Mouse (Mus musculus): ENCODE measurements around the gene Myo1b.

The Myo1b gene

GRCm38 (mm10) chr1:51911331-51911730, 4.5 kb downstream of the Myo1b start:
- Histone ChIP-seq H3K4me1 (replicated peaks; ENCODE audit: low read depth, low read length) (peaks cover 85% of the 10 kb centered on the region), H3K27me3 (ENCODE audit: insufficient read depth, low read length) (peaks cover 5% of the 10 kb centered on the region), H3K4me3 (replicated peaks; ENCODE audit: low read length) (no peak overlapping the region), H3K36me3 (ENCODE audit: insufficient read depth, low read length) (0 out of 2 replicates have a peak, but pooled peaks cover 8% of the 10 kb centered on the region), H3K9me3 (ENCODE audit: low read length) (no peaks in the 10 kb centered on the region)
- TF ChIP-seq CTCF (conservative IDR thresholded peaks at IDR 0.05; ENCODE audit: low read length) (no peak), POU5F1 (IDR thresholded peaks at IDR 0.05; ENCODE audit: borderline replicate concordance, low read length) (no peak), NANOG (IDR thresholded peaks at IDR 0.05; ENCODE audit: borderline replicate concordance, low read length) (no peak)

GRCm38 (mm10) chr1:51909204-51909603, 6.7 kb downstream of the Myo1b start:
- H3K4me3 ChIP-seq (replicated peaks; ENCODE audit: low read length) = no peak overlapping the region
- H3K27me3 ChIP-seq (ENCODE audit: insufficient read depth, low read length) = no peaks in the 10 kb centered on the region
- peaks cover 96% of the 10 kb centered on the region for H3K4me1 ChIP-seq (replicated peaks; ENCODE audit: low read depth, low read length)
- H3K36me3 ChIP-seq (ENCODE audit: insufficient read depth, low read length) = 0 out of 2 replicates have a peak, but pooled peaks cover 8% of the 10 kb centered on the region
- TF ChIP-seq CTCF (conservative IDR thresholded peaks at IDR 0.05; ENCODE audit: low read length) (no peak), POU5F1 (IDR thresholded peaks at IDR 0.05; ENCODE audit: borderline replicate concordance, low read length) (no peak), NANOG (IDR thresholded peaks at IDR 0.05; ENCODE audit: borderline replicate concordance, low read length) (no peak)
- no peaks in the 10 kb centered on the region for H3K9me3 ChIP-seq (ENCODE audit: low read length)

GRCm38 (mm10) chr1:51907821-51908220, 8.1 kb downstream of the Myo1b start:
- H3K4me1 ChIP-seq (replicated peaks; ENCODE audit: low read depth, low read length) = peaks cover 88% of the 10 kb centered on the region
- no peak overlapping the region for H3K4me3 ChIP-seq (replicated peaks; ENCODE audit: low read length)
- 0 out of 2 replicates have a peak, but pooled peaks cover 8% of the 10 kb centered on the region for H3K36me3 ChIP-seq (ENCODE audit: insufficient read depth, low read length)
- H3K27me3 ChIP-seq (ENCODE audit: insufficient read depth, low read length) = no peaks in the 10 kb centered on the region
- no peaks in the 10 kb centered on the region for H3K9me3 ChIP-seq (ENCODE audit: low read length)
- TF ChIP-seq NANOG (IDR thresholded peaks at IDR 0.05; ENCODE audit: borderline replicate concordance, low read length) = no peak
- no peak for TF ChIP-seq POU5F1 (IDR thresholded peaks at IDR 0.05; ENCODE audit: borderline replicate concordance, low read length)
- no peak for TF ChIP-seq CTCF (conservative IDR thresholded peaks at IDR 0.05; ENCODE audit: low read length)

- no peak for TF ChIP-seq CTCF (conservative IDR thresholded peaks at IDR 0.05; ENCODE audit: low read length)
- peak; percentile 77 for TF ChIP-seq NANOG (IDR thresholded peaks at IDR 0.05; ENCODE audit: borderline replicate concordance, low read length)
- no peak for TF ChIP-seq POU5F1 (IDR thresholded peaks at IDR 0.05; ENCODE audit: borderline replicate concordance, low read length)
- Histone ChIP-seq H3K4me3 (replicated peaks; ENCODE audit: low read length) (no peak overlapping the region; the same call in 1 of the 2 replicates), H3K36me3 (ENCODE audit: insufficient read depth, low read length) (0 out of 2 replicates have a peak, but pooled peaks cover 8% of the 10 kb centered on the region), H3K4me1 (replicated peaks; ENCODE audit: low read depth, low read length) (peaks cover 75% of the 10 kb centered on the region), H3K9me3 (ENCODE audit: low read length) (no peaks in the 10 kb centered on the region), H3K27me3 (ENCODE audit: insufficient read depth, low read length) (no peaks in the 10 kb centered on the region)
Measured at GRCm38 (mm10) chr1:51906206-51906906, 9.5 kb downstream of the Myo1b start.

- Histone ChIP-seq H3K27me3 (ENCODE audit: insufficient read depth, low read length) (no peaks in the 10 kb centered on the region), H3K36me3 (ENCODE audit: insufficient read depth, low read length) (no peaks in the 10 kb centered on the region), H3K4me1 (replicated peaks; ENCODE audit: low read depth, low read length) (peaks cover 64% of the 10 kb centered on the region), H3K9me3 (ENCODE audit: low read length) (no peaks in the 10 kb centered on the region), H3K4me3 (replicated peaks; ENCODE audit: low read length) (no peak overlapping the region)
- TF ChIP-seq POU5F1 (IDR thresholded peaks at IDR 0.05; ENCODE audit: borderline replicate concordance, low read length) = no peak
- no peak for TF ChIP-seq CTCF (conservative IDR thresholded peaks at IDR 0.05; ENCODE audit: low read length)
- TF ChIP-seq NANOG (IDR thresholded peaks at IDR 0.05; ENCODE audit: borderline replicate concordance, low read length) = no peak
Measured at GRCm38 (mm10) chr1:51905073-51905472, 10.8 kb downstream of the Myo1b start.

GRCm38 (mm10) chr1:51897160-51897572, 18.7 kb downstream of the Myo1b start:
- H3K27me3 ChIP-seq (ENCODE audit: insufficient read depth, low read length) = no peaks in the 10 kb centered on the region
- no peak for TF ChIP-seq CTCF (conservative IDR thresholded peaks at IDR 0.05; ENCODE audit: low read length)
- no peak for TF ChIP-seq POU5F1 (IDR thresholded peaks at IDR 0.05; ENCODE audit: borderline replicate concordance, low read length)
- TF ChIP-seq NANOG (IDR thresholded peaks at IDR 0.05; ENCODE audit: borderline replicate concordance, low read length) = no peak
- no peaks in the 10 kb centered on the region for H3K9me3 ChIP-seq (ENCODE audit: low read length)
- H3K4me3 ChIP-seq (replicated peaks; ENCODE audit: low read length) = no peak overlapping the region
- peaks cover 26% of the 10 kb centered on the region for H3K4me1 ChIP-seq (replicated peaks; ENCODE audit: low read depth, low read length)
- H3K36me3 ChIP-seq (ENCODE audit: insufficient read depth, low read length) = peaks cover 3% of the 10 kb centered on the region; the same call in 1 of the 2 replicates

- H3K36me3 ChIP-seq (ENCODE audit: insufficient read depth, low read length) = peaks cover 3% of the 10 kb centered on the region; the same call in 1 of the 2 replicates
- no peak for TF ChIP-seq CTCF (conservative IDR thresholded peaks at IDR 0.05; ENCODE audit: low read length)
- H3K27me3 ChIP-seq (ENCODE audit: insufficient read depth, low read length) = no peaks in the 10 kb centered on the region
- H3K4me3 ChIP-seq (replicated peaks; ENCODE audit: low read length) = no peak overlapping the region
- H3K4me1 ChIP-seq (replicated peaks; ENCODE audit: low read depth, low read length) = peaks cover 30% of the 10 kb centered on the region
- no peaks in the 10 kb centered on the region for H3K9me3 ChIP-seq (ENCODE audit: low read length)
Measured at GRCm38 (mm10) chr1:51895961-51896360, 19.9 kb downstream of the Myo1b start.

GRCm38 (mm10) chr1:51894721-51895120, 21.1 kb downstream of the Myo1b start:
- peaks cover 30% of the 10 kb centered on the region for H3K4me1 ChIP-seq (replicated peaks; ENCODE audit: low read depth, low read length)
- peaks cover 3% of the 10 kb centered on the region; the same call in 1 of the 2 replicates for H3K36me3 ChIP-seq (ENCODE audit: insufficient read depth, low read length)
- no peaks in the 10 kb centered on the region for H3K9me3 ChIP-seq (ENCODE audit: low read length)
- H3K27me3 ChIP-seq (ENCODE audit: insufficient read depth, low read length) = no peaks in the 10 kb centered on the region
- TF ChIP-seq POU5F1 (IDR thresholded peaks at IDR 0.05; ENCODE audit: borderline replicate concordance, low read length) = no peak
- TF ChIP-seq NANOG (IDR thresholded peaks at IDR 0.05; ENCODE audit: borderline replicate concordance, low read length) = no peak
- no peak for TF ChIP-seq CTCF (conservative IDR thresholded peaks at IDR 0.05; ENCODE audit: low read length)
- no peak overlapping the region for H3K4me3 ChIP-seq (replicated peaks; ENCODE audit: low read length)

All from E14TG2a.4 (cell line).